Mouse (Mus musculus) adrenal gland, adult 8-10 months (tissue): Measurements from ENCODE around the gene Atf5. TPM values are rescaled to one million over a fixed set of nuclear protein-coding genes. Genes with fewer than 3 reads are reported as not detected.

Experiments
- DNase-seq: peaks from one replicate; pipeline ENCODE4 v3.0.0; 2022
- total RNA-seq, 4 experiments: library from RNA; stranded (reverse); gene quantifications; 2 replicates each; pipeline ENCODE4 v1.2.4; 2022

Gene Atf5
- total RNA-seq, 4 experiments from 2014 or later: 76.2 to 108 (median 82.7) TPM

GRCm38 (mm10) chr7:44850146-44850545 is 33.7 kb upstream of the Atf5 start:
- peak; percentile 72 for DNase-seq

DNA sequence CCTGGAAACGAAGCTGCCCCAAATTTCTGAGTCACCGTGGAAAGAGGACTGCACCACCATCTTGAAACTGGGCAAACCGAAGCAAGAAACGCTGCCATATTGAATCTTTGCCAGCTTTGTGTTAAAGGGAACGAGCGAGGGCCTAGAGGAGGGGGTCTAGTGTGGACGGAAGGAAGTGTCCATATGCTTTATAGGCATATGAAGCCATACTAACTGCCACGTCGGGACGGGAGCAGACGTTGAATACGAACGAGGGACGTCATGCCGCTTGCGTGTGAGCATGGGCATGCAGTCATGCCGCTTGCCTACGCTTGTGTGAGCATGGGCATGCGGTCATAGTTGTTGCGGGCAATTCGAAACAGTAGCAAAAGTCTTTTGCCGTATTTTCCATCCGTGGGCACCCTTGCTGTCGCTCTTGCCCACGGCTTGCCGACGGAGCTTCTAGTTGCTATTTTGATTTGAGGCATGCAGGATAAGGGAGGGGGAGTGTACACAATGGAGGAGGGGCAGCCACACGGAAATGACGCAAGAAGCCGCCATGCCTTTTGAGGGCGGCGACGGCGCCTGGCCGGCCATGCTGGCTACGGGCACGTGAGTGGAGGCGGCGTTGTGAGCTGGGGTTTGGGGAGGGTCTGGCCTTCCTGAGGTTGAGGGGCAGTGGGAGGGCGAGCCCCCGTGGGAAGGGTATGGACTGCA is 33.1 kb upstream of the Atf5 start:
- DNase-seq: peak; percentile 92

- peak; percentile 100 for DNase-seq
Measured at GRCm38 (mm10) chr7:44848561-44849415, 32.3 kb upstream of the Atf5 start, which contains the start of the genes Akt1s1 and Tbc1d17. Gene Akt1s1 (plus strand): TSS chr7:44848991. Gene Tbc1d17 (minus strand): TSS chr7:44849079.

GRCm38 (mm10) chr7:44847772-44848171 is 31.3 kb upstream of the Atf5 start:
- no peak for DNase-seq

- no peak for DNase-seq
Measured at GRCm38 (mm10) chr7:44846804-44847203, 30.3 kb upstream of the Atf5 start.

DNA sequence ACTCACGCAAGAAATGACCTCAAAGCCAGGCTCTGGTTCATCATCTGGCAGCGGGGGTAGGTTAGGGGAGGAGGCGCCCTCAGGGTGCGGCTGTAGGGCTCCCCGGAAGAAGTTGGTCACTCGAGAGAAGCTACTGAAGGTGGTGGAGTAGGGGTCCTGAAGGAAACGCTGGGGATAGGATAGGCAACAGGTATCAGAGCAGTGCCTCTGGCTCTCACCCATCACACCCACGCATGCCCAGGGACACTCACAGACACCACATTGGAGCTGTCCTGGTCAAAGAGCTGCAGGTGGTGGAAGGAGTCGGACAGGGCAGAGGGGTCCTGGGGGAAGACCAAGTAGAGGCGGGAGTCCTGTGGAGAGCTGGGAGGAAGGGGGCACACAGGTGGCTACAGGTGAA is 28.5 kb upstream of the Atf5 start:
- DNase-seq: no peak

- DNase-seq: no peak
Measured at GRCm38 (mm10) chr7:44841825-44842463, 25.5 kb upstream of the Atf5 start.

- no peak for DNase-seq
Measured at GRCm38 (mm10) chr7:44840426-44840825, 24.0 kb upstream of the Atf5 start.

DNA sequence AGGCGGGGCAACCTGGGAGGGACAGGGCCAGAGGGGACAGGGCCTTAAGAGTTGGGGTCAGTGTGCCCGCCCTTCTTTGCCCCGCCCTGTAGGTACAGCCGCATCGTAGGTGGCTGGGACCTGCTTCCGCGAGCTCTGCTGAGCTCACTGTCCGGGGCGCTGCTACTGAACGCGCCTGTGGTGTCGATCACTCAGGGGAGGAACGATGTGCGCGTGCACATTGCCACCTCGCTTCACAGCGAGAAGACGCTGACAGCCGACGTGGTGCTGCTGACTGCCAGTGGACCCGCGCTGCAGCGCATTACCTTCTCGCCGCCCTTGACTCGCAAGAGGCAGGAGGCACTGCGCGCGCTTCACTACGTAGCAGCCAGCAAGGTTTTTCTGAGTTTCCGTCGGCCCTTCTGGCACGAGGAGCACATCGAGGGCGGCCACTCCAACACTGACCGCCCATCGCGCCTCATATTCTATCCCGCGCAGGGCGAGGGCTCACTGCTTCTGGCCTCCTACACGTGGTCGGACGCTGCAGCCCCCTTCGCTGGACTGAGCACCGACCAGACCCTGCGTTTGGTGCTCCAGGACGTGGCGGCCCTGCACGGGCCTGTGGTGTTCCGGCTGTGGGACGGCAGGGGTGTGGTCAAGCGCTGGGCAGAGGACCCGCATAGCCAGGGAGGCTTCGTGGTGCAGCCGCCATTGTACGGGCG is 23.2 kb upstream of the Atf5 start:
- no peak for DNase-seq

GRCm38 (mm10) chr7:44839171-44839490 is 22.7 kb upstream of the Atf5 start:
- no peak for DNase-seq

DNA sequence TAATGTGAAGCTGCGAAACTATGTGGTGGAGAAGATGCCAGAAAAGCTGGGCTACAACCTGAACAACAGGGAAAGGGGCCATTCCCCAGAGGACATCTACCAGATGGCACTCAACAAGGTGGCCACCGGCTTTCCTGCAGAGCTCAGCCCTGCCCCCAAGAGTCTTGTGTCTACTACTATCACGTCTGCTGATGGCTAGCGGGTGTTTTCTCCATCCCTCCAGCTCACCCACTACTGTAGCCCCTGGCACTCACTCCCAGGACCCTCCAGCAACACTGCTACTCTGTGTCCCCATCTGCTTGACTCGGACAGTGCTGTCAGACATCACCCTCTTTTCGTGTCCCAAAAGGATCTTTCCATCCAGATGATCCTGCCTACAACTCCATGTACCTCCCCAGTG is 21.6 kb upstream of the Atf5 start:
- DNase-seq: no peak

DNA sequence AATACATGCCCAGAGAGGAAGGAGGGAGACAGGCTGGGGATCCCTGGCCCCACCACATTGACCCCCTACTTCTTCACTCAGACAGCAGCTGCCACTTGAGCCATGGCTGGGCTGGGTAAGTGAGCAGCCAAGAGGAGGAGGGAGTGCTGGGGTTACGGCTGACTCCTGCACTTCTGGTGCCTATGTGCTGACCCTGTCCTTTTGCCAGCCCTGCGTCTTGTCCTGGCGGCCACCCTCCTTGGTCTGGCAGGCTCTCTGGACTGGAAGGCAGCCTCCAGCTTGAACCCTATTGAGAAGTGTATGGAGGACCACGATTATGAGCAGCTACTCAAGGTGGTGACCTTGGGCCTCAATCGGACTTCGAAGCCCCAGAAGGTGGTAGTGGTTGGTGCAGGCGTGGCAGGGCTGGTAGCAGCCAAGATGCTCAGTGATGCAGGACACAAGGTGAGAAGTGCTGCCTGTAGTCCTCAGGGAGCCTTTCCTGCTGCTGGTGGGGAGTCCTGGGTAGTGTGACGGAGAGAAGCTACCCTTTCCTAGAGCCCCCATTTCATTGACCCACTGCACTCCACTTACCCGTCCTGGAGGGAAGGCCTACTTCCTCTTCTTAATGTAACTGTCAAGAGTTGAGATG is 20.1 kb upstream of the Atf5 start:
- DNase-seq: no peak

- no peak for DNase-seq
Measured at GRCm38 (mm10) chr7:44836016-44836404, 19.6 kb upstream of the Atf5 start.

GRCm38 (mm10) chr7:44835373-44836015 is 19.0 kb upstream of the Atf5 start:
- DNase-seq: no peak

GRCm38 (mm10) chr7:44832763-44833162 is 16.3 kb upstream of the Atf5 start:
- DNase-seq: no peak

GRCm38 (mm10) chr7:44828706-44829105 is 12.2 kb upstream of the Atf5 start:
- DNase-seq: no peak

GRCm38 (mm10) chr7:44826771-44827170 is 10.3 kb upstream of the Atf5 start:
- DNase-seq: no peak

- peak; percentile 59 for DNase-seq
Measured at GRCm38 (mm10) chr7:44824872-44825271, 8.4 kb upstream of the Atf5 start.

DNA sequence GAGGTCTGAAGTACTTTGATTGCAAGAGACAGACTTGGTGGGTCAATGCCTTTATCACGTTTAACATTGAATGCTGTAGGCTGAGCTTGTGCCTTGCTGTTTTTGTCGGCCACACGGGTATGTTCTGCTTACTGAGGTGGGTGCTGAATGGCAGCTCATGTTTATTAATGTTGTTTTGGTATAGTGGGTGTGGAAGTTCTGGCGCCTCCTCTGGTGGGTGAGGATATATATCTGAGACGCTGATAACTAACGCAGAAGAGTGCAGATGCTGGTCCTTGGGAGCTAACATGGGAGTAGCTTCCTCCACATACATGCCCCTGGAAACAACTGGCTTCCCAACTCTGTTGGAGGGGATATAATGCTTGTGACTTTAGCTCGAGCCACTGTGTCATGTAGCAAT is 7.0 kb upstream of the Atf5 start:
- no peak for DNase-seq

- DNase-seq: no peak
Measured at GRCm38 (mm10) chr7:44821666-44822448, 5.4 kb upstream of the Atf5 start.

DNA sequence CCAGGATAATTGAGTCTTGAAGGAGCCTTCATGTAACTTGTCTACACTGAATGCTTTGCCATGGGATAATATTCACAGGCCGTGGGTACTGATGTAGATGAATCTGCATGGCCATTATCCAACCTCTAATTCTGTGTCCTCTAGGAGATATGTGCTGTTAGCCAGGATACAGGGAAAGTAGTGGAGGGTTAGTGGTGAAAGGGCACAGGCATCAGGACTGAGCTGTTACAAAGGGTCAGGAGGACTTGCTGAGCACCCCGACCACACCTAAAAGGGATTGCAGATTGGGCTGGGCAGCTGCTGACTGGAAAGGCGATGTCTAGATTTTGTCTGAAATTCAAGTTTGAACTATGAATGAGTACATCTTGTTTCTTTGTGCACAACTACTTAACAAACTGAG is 4.1 kb upstream of the Atf5 start:
- no peak for DNase-seq
